Mouse (Mus musculus) Muller cell, postnatal 12 days (primary cell): ENCODE measurements around the gene Pard6a.
A peak's percentile ranks its signal among the peaks of the same experiment; 100 is the strongest.

Source experiments
- DNase-seq: peaks from one replicate; pipeline ENCODE4 v3.0.0-alpha.2; 2015; ENCODE audit errors: inconsistent ontology term

The Pard6a gene

GRCm38 (mm10) chr8:105700966-105701824 is at the start of gene Pard6a, which contains the start of gene Acd:
Pard6a (plus strand) TSS chr8:105701148.
Acd (minus strand) TSS chr8:105701102.
- peak; percentile 98 for DNase-seq

- DNase-seq, result no peak
Observed at GRCm38 (mm10) chr8:105657641-105658040, 43.3 kb upstream of the Pard6a start.

- no peak for DNase-seq
Observed at GRCm38 (mm10) chr8:105661167-105661566, 39.8 kb upstream of the Pard6a start.

- DNase-seq, result no peak
Observed at GRCm38 (mm10) chr8:105677891-105678290, 23.1 kb upstream of the Pard6a start.

- DNase-seq, result no peak
Observed at GRCm38 (mm10) chr8:105685325-105685724, 15.6 kb upstream of the Pard6a start.

GRCm38 (mm10) chr8:105685796-105686308 is 15.1 kb upstream of the Pard6a start, which contains the start of gene Carmil2:
Carmil2 (plus strand) TSS chr8:105686274.
- peak; percentile 40 for DNase-seq

- DNase-seq, result no peak
Observed at GRCm38 (mm10) chr8:105686551-105686950, 14.4 kb upstream of the Pard6a start.

GRCm38 (mm10) chr8:105687512-105687911 is 13.4 kb upstream of the Pard6a start:
- DNase-seq, result no peak

- no peak for DNase-seq
Observed at GRCm38 (mm10) chr8:105688242-105688752, 12.7 kb upstream of the Pard6a start.

GRCm38 (mm10) chr8:105689256-105689982 is 11.5 kb upstream of the Pard6a start:
- no peak for DNase-seq

- DNase-seq, result no peak
Observed at GRCm38 (mm10) chr8:105689983-105690360, 11.0 kb upstream of the Pard6a start.

GRCm38 (mm10) chr8:105690978-105691377 is 10.0 kb upstream of the Pard6a start:
- DNase-seq, result no peak

GRCm38 (mm10) chr8:105692449-105693182 is 8.3 kb upstream of the Pard6a start:
- DNase-seq, result no peak

GRCm38 (mm10) chr8:105693648-105694047 is 7.3 kb upstream of the Pard6a start:
- peak; percentile 69 for DNase-seq

GRCm38 (mm10) chr8:105694051-105694799 is 6.7 kb upstream of the Pard6a start:
- DNase-seq, result no peak

GRCm38 (mm10) chr8:105695080-105695780 is 5.7 kb upstream of the Pard6a start:
- no peak for DNase-seq

- no peak for DNase-seq
Observed at GRCm38 (mm10) chr8:105697196-105697780, 3.7 kb upstream of the Pard6a start.

GRCm38 (mm10) chr8:105698734-105699133 is 2.2 kb upstream of the Pard6a start:
- DNase-seq, result no peak

GRCm38 (mm10) chr8:105699488-105700215 is 1.3 kb upstream of the Pard6a start:
- DNase-seq, result no peak
